Mouse (Mus musculus) testis, adult 2 months (tissue): ENCODE results near the gene Tex12.

ENCODE experiments used
- CTCF ChIP-seq: fragments of 200-500 bp; IDR thresholded peaks from 2 replicates; pipeline ENCODE4 v1.5.1; 2012; ENCODE audit warnings: low read depth, mild to moderate bottlenecking, inconsistent platforms, low read length, moderate library complexity; ENCODE audit not compliant: control insufficient read depth, insufficient read depth, insufficient replicate concordance
- POLR2A ChIP-seq: fragments of 200-500 bp; IDR thresholded peaks from 2 replicates; pipeline ENCODE4 v1.6.1; 2012; ENCODE audit warnings: low read depth, mild to moderate bottlenecking, inconsistent platforms, low read length, moderate library complexity; ENCODE audit not compliant: control insufficient read depth

DNA sequence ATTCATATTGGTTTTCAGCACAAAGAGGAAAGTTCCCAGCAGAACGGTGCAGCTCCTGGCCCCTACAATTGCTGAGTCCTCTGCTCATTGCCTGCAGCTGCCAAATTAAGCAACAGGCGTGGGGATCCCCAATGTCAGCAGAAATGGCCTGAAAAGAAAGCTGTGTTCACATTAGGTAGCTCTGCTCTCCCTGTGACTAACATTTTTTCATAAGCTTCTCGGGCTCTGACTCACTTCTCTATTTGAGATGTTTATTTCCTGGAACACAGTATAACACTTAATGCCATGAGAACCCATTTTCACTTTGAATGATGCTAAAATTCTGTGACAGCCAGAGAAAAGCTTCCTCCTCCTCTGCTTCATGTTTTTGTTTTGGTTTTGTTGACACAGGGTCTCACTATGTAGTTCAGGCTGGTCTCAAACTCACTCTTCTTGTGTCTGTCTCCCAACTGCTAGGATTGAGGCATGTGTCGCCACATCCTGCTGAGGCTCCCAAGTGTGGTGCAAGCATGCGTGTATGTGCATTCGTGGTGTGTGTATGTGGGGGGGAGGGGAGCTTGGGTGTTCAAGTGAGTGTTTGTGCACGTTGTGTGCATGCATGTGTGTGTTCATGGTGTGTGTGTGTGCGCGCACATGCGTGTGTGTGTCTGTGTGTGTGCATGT lies 29.9 kb upstream of the Tex12 start:
- TF ChIP-seq POLR2A: no peak
- TF ChIP-seq CTCF: no peak
